ENCODE assay signal across 12 mouse cellular contexts in the genomic region with DNA sequence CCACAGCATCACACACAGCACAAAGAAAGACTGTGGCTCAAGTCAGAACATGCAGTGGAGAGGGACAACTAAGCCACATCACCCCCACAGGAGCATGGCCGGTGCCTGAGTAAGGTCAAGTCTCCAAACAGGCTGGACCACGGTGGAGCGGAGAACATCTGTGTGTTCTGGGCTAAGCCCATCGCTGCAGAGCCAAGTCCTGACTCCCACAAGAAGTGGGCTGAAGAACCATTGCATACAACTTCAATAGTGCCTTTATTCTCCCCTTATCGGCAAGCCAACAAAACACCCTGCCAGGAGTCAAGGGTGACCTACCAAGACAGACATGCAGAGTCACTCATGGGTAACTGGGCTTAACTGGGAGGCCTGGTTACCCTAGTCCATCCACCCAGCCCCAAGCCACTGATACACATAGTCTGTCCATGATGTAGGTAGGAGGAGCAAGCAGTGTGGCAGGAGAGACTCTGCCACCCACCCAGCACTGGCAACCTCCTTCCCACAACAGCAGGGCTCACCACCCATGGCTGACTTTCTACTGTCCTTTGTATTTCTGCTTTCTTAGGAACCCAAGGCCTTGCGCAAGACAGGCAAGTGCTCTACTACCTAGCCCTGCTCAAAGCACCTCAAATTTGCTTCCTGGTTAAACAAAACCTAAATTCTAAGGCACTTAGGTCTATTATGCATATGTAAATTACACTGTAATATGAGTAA. TPM values are rescaled to one million over a fixed set of nuclear protein-coding genes. Genes with fewer than 3 reads are reported as not detected.
DNase-seq lines count a peak whose midpoint lies in the region; ATAC-seq and TF ChIP-seq lines count a peak whose summit lies in the region.
"Had no signal": no experiment of that assay in that cellular context is flagged by ENCODE, and none has a peak within 500 bp of the region (broad histone marks: within the 10 kb centered on the region; RNA-seq: fewer than 3 reads in every experiment).

No protein-coding gene starts in this region.

- no peaks in the 10 kb centered on the region for H3K36me3 ChIP-seq in forebrain, embryonic 16.5 days (ENCODE audit: control insufficient read depth, insufficient read depth)
- H3K36me3 ChIP-seq in forebrain, embryonic 13.5 days (ENCODE audit: poor library complexity, severe bottlenecking): no peaks in the 10 kb centered on the region
- H3K36me3 ChIP-seq in embryonic facial prominence, embryonic 10.5 days (replicated peaks): peaks cover 9% of the 10 kb centered on the region; the same call in 1 of the 2 replicates
- H3K36me3 ChIP-seq: midbrain, embryonic 15.5 days had no signal

- H3K27me3 ChIP-seq in forebrain, embryonic 16.5 days (replicated peaks; ENCODE audit: control insufficient read depth, insufficient read depth, low read length): no peaks in the 10 kb centered on the region
- no peaks in the 10 kb centered on the region for H3K27me3 ChIP-seq in forebrain, embryonic 13.5 days
- H3K27me3 ChIP-seq in embryonic facial prominence, embryonic 10.5 days (replicated peaks; ENCODE audit: low read depth, poor library complexity, severe bottlenecking): no peaks in the 10 kb centered on the region
- H3K27me3 ChIP-seq: midbrain, embryonic 15.5 days had no signal

- no peaks in the 10 kb centered on the region; the same call in 1 of the 2 replicates for H3K4me1 ChIP-seq in forebrain, embryonic 16.5 days (replicated peaks; ENCODE audit: control insufficient read depth, insufficient read depth, low read length)
- H3K4me1 ChIP-seq in forebrain, embryonic 13.5 days: peaks cover 8% of the 10 kb centered on the region
- H3K4me1 ChIP-seq in embryonic facial prominence, embryonic 10.5 days: peaks cover 73% of the 10 kb centered on the region

- ATAC-seq in forebrain, embryonic 16.5 days: no peak
- no peak for ATAC-seq in forebrain, embryonic 13.5 days
- ATAC-seq in megakaryocyte, adult 5-6 weeks (ENCODE audit: poor library complexity, severe bottlenecking): peak; percentile 81
- ATAC-seq: midbrain, embryonic 15.5 days had no signal

- no peaks in the 10 kb centered on the region for H3K9me3 ChIP-seq in forebrain, embryonic 16.5 days (ENCODE audit: control insufficient read depth, low read length)
- H3K9me3 ChIP-seq in forebrain, embryonic 13.5 days (replicated peaks): 0 out of 2 replicates have a peak, but pooled peaks cover 3% of the 10 kb centered on the region
- peaks cover 2% of the 10 kb centered on the region; the same call in 1 of the 2 replicates for H3K9me3 ChIP-seq in embryonic facial prominence, embryonic 10.5 days

- no peak for TF ChIP-seq CTCF in layer of hippocampus, adult 2 months (conservative IDR thresholded peaks at IDR 0.05)

- peak overlapping the region; percentile 5; the same call in 1 of the 2 replicates for H3K27ac ChIP-seq in forebrain, embryonic 16.5 days (ENCODE audit: low read length)
- no peak overlapping the region for H3K27ac ChIP-seq in forebrain, embryonic 13.5 days
- H3K27ac ChIP-seq in layer of hippocampus, adult 2 months: peak overlapping the region; percentile 49; the same call in 1 of the 2 replicates
- peak overlapping the region; percentile 0 for H3K27ac ChIP-seq in embryonic facial prominence, embryonic 10.5 days (replicated peaks)
- H3K27ac ChIP-seq: midbrain, embryonic 15.5 days had no signal

- WGBS in forebrain, embryonic 16.5 days: 77% methylated on average over 6 of the region's 6 CpGs
- WGBS in forebrain, embryonic 13.5 days: 74% methylated on average over 6 of the region's 6 CpGs
- 77% methylated on average over 6 of the region's 6 CpGs for WGBS in embryonic facial prominence, embryonic 10.5 days

- no peak overlapping the region for H3K9ac ChIP-seq in forebrain, embryonic 16.5 days (replicated peaks; ENCODE audit: low read depth, low read length)
- no peak overlapping the region for H3K9ac ChIP-seq in forebrain, embryonic 13.5 days
- H3K9ac ChIP-seq: midbrain, embryonic 15.5 days had no signal

- no peak overlapping the region for H3K4me3 ChIP-seq in forebrain, embryonic 16.5 days (replicated peaks; ENCODE audit: low read length)
- H3K4me3 ChIP-seq in forebrain, embryonic 13.5 days: no peak overlapping the region
- H3K4me3 ChIP-seq in layer of hippocampus, adult 2 months: no peak overlapping the region
- no peak overlapping the region for H3K4me3 ChIP-seq in embryonic facial prominence, embryonic 10.5 days
- H3K4me3 ChIP-seq: midbrain, embryonic 15.5 days had no signal

- no peak for DNase-seq in layer of hippocampus, adult 2 months (ENCODE audit: low spot score in 2 of 2)
- no peak for DNase-seq in layer of hippocampus, adult 9-10 months (ENCODE audit: low spot score)
- no peak for DNase-seq in embryonic facial prominence, embryonic 10.5 days (ENCODE audit: low spot score)
- DNase-seq in ovary, adult 18-20 months (ENCODE audit: low spot score): no peak
- no peak for DNase-seq in cerebellum, adult 11-12 months
- DNase-seq: cerebellum, adult 9-11 months; gastrocnemius, postnatal 36 days; left cerebral cortex, postnatal 4 days had no signal

- H3K4me2 ChIP-seq in forebrain, embryonic 16.5 days (ENCODE audit: low read length): no peak overlapping the region
- H3K4me2 ChIP-seq in forebrain, embryonic 13.5 days: no peak overlapping the region
- H3K4me2 ChIP-seq: midbrain, embryonic 15.5 days had no signal

RNA-seq across cellular contexts. Expression of a gene that starts 8.4 kb away (rescaled TPM):
- polyA plus RNA-seq in forebrain, embryonic 16.5 days (2015; fragmentation: Nextera tagmentation; extraction: Ambion mirVana): 17.1 and 18.0 TPM in 2 replicates
- 13.2 and 16.3 TPM in 2 replicates for polyA plus RNA-seq in forebrain, embryonic 13.5 days (2015; fragmentation: Nextera tagmentation; extraction: Ambion mirVana)
- total RNA-seq in layer of hippocampus, adult 2 months (2021): 10 to 100 TPM; 15.2 to 16.3 TPM
- 29.9 and 35.3 TPM in 2 replicates for polyA plus RNA-seq in embryonic facial prominence, embryonic 10.5 days (2016; fragmentation: Nextera tagmentation; extraction: Ambion mirVana)
- 0.16 TPM in 1 of 2 replicates, not detected in the other for total RNA-seq in megakaryocyte, adult 5-6 weeks (2015)
- 0.77 and 2.1 TPM in 2 replicates for total RNA-seq in megakaryocyte, adult 5-6 weeks (2017)

RNA-seq across cellular contexts. Expression of a gene that starts 42.8 kb away (rescaled TPM):
- polyA plus RNA-seq in forebrain, embryonic 16.5 days (2015; fragmentation: Nextera tagmentation; extraction: Ambion mirVana): 0.10 and 0.15 TPM in 2 replicates
- polyA plus RNA-seq in forebrain, embryonic 13.5 days (2015; fragmentation: Nextera tagmentation; extraction: Ambion mirVana): 0.08 TPM in 1 of 2 replicates, not detected in the other
- total RNA-seq in layer of hippocampus, adult 2 months (2021): under 1 TPM; 0.23 to 0.27 TPM
- polyA plus RNA-seq in embryonic facial prominence, embryonic 10.5 days (2016; fragmentation: Nextera tagmentation; extraction: Ambion mirVana): 0.16 TPM in 1 of 2 replicates, not detected in the other
- total RNA-seq in megakaryocyte, adult 5-6 weeks (2015): not detected in 2 replicates
- total RNA-seq in megakaryocyte, adult 5-6 weeks (2017): not detected in 2 replicates
